Mouse (Mus musculus) right cerebral cortex, adult 2 months (tissue): ENCODE data around the gene Nceh1.
A peak's percentile ranks its signal among the peaks of the same experiment; 100 is the strongest.

Source experiments
- DNase-seq, 2 experiments: peaks; one replicate each; pipeline ENCODE4 v3.0.0; 2021 to 2022; ENCODE audit warnings: low spot score in 2 of 2

The Nceh1 gene

DNA sequence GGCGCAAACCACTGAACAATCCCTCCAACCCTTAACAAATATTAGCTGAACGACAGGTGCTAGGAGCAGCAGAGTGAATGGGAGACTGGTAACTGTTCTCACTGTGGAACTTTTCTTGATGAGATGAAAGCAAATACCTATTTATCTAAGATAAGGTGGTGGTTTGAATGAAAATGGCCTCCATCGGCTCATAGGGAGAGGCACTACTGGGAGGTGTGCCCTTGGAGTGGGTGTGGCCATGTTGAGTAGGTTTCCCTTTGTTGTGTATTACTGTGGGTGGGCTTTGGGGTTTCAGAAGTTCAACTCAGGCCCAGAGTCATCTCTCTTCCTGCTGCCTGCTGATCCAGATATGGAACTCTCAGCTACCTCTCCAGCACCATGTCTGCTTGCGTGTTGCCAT is 8.1 kb downstream of the Nceh1 start:
- DNase-seq, result no peak

GRCm38 (mm10) chr3:27191856-27192255 is 9.1 kb downstream of the Nceh1 start:
- no peak for DNase-seq

GRCm38 (mm10) chr3:27193844-27194317 is 11.1 kb downstream of the Nceh1 start:
- DNase-seq, result no peak

DNA sequence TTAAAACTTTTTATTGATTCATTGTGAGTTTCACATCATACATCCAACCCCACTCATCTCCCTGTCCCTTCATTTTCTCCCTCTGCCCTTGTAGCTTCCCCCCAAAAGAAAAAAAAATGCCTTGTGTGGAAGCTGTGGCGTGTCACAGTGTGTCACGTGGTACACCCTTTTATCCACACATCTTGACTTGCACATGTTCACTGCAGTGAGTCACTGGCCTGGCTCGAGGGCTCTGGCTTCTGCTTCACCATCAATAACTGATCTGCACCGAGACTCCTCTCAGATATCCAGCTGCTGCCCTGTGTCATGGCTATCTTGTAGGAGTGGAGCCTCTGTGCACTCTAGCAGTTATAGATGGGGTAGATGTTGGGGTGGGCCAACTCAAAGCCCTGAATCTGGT is 12.4 kb downstream of the Nceh1 start:
- DNase-seq, result no peak

- no peak for DNase-seq
Measured at GRCm38 (mm10) chr3:27195573-27196227, 12.9 kb downstream of the Nceh1 start.

DNA sequence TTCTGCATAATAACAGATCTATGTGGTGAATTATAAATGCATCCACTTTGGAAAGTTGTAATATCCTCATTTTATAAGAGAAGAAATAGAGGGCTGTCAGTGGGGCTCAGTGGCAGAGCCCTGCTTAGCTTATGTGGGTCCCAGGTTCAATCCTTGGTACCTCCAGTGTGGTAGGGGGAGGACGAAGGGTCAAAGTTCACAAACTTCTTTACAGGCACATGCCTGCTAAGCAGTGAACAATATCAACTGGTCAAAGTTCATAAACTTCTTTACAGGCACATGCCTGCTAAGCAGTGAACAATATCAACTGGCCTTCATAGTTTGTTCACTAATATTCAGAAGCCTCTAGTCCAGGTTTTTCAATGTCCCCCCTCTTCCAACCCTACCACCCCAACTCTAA is 13.8 kb downstream of the Nceh1 start:
- no peak for DNase-seq

DNA sequence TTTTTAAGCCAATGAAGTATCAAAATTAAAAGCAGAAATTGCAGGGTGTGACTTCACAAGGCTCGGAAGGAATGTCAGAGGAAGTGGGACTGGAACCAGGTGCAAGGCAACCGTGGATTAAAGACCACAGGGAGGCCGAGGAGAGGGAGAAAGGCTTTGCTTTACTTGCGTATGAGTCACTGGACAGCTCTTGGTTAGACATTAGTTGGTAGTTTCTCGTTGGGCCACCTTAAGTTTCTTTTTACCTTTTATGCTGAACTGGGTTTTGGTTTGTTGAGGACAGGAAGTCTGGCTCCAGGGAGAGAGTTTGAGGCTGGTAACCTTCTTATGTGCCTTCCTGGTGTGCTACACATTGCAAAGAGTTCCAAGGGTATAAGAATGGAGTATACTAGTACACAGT is 15.1 kb downstream of the Nceh1 start:
- DNase-seq, result no peak

GRCm38 (mm10) chr3:27199120-27199519 is 16.4 kb downstream of the Nceh1 start:
- no peak for DNase-seq

DNA sequence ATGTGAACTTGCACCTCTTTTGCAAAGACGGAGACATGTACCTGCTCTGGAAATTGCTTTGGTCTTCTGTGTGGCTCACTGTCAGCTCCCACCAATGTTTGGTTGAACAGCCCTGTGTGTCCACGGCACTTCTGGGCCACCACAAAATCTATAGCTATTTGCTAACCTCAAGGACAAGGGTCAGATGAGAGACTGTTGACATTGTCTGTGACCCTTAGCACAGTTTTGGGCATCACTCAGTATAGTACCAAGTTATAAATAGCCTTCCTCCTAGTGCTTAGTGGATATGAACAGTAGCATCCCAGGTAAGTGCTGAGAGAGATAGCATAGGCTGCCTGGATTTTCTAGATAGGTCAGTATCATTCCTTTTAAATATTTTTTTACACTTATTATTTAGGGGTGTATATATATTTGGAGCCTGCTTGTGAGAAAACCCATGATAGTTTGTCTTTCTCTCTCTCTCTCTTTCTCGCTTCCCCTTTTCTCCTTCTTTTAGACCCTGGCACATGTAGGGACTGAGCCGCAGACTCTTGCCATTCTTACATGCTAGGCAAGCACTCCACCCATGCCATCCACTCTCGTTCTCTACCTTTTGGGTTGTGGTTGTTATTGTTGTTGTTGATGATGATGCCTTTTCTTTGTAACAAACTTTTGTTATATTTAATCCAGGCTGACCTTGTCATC is 19.1 kb downstream of the Nceh1 start:
- no peak for DNase-seq

GRCm38 (mm10) chr3:27205068-27205467 is 22.3 kb downstream of the Nceh1 start:
- DNase-seq, result no peak

GRCm38 (mm10) chr3:27205514-27206220 is 22.9 kb downstream of the Nceh1 start:
- no peak for DNase-seq

DNA sequence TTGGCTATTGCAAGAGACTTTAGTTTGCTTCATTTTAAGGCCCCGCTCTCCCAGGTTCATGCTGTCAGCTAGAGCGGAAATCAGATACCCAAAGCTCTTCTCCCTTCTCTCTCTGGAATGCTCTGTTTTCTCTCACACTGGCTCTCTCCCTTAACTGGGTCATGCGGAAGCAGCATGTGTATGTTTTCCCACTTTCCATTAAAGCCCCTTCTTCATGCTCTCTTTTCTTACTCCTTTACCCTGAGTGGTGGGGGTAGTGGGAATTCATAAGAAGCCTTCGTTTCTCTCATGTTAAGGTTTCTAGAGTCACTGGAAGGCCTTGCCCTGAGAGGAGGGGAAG is 23.4 kb downstream of the Nceh1 start:
- DNase-seq, result no peak

- no peak for DNase-seq
Measured at GRCm38 (mm10) chr3:27206577-27206976, 23.8 kb downstream of the Nceh1 start.

DNA sequence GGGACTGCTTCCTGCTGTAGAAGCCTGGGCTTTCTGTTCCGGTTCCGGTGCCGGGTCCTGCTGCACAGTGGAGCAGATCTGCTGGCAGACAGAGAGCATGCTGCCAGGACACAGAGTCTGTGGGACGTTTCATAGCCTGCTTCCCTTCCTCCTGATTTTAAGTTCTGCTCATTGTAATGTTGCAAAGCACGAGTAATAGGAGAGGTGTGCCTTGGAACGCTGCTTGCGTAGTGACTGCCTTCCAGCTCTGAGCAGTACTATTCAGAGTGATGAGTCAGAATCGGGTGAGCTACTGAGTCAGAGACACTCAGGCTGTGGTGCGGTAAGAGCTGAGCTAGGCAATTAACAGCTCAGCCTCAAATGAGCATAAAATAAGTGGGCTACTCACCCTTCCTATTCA is 26.9 kb downstream of the Nceh1 start:
- peak; percentile 70 to 79 for DNase-seq

GRCm38 (mm10) chr3:27210271-27210670 is 27.5 kb downstream of the Nceh1 start:
- no peak for DNase-seq

- DNase-seq, result no peak
Measured at GRCm38 (mm10) chr3:27214016-27214816, 31.5 kb downstream of the Nceh1 start.

DNA sequence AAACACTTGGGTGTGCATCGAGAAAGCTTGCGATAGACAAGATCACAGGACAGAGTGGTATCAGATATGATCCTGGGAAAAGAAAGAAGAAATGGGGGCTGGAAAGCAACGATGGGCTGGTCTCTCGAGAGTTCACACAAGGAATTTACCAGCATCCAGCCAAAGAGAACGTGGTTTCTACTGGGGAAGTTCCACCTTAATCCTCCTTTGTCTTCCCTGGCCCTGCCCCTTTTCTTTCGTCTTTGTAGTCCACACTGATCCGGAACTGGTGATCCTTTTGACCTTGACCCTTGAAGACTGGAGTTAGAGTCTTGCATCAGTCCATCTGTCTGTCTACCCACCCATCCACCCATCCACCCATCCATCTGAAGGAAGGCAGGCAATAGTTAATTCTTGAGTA is 34.6 kb downstream of the Nceh1 start:
- no peak for DNase-seq

DNA sequence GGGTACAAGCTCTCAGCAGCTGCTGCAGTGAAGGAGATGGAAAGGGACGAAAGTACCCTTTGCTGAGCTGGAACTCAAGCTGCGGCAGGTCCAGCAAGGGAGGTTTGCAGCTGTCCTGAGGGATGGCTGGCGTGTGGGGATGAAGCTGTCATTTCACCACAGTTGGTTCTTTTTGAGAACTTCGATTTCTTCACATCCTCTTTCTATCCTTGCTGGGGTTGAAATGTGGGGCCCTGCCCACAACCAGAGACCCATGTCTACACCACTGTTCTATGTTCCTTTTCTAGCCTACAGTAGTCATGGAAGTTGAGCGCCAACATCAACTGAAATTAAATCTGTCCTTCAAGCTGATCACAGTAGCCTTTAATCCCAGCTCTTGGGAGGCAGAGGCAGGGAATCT is 35.8 kb downstream of the Nceh1 start:
- DNase-seq, result no peak

GRCm38 (mm10) chr3:27222052-27222451 is 39.3 kb downstream of the Nceh1 start:
- no peak for DNase-seq

DNA sequence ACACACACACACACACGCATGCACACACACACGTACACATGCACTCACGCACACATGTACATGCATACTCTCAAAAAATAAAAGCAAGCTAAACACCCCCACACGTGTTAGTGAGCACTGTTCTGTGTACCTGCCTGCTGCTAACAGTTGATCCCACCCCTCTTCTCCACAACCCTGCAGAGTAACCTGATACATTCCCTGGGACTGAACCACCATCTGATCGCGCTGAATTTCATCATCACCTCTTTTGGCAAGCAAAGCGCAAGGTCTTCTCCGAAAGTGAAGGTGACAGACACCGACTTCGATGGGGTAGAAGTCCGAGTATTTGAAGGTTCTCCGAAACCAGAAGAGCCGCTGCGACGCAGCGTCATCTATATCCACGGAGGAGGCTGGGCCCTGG is 39.7 kb downstream of the Nceh1 start:
- no peak for DNase-seq

GRCm38 (mm10) chr3:27227629-27228453 is 45.1 kb downstream of the Nceh1 start:
- DNase-seq, result no peak
